Mouse (Mus musculus) megakaryocyte, embryonic 14.5 days (primary cell): ENCODE results near the gene Trem2. TPM values are rescaled to one million over a fixed set of nuclear protein-coding genes. Genes with fewer than 3 reads are reported as not detected.
"Not testable (repeated sequence)": the region's sequence is repeated elsewhere in the genome, so short reads cannot be mapped to it uniquely, and the experiment has no call there.

Experiments
- H3K27me3 ChIP-seq: replicated peaks from 2 replicates; pipeline ENCODE3; 2012; ENCODE audit warnings: inconsistent platforms
- H3K36me3 ChIP-seq: replicated peaks from 2 replicates; pipeline ENCODE3; 2012; ENCODE audit warnings: low read length, inconsistent platforms, mixed read lengths
- H3K4me1 ChIP-seq: 2 replicates; pipeline ENCODE4 v1.6.1; 2012; ENCODE audit warnings: inconsistent platforms
- H3K4me3 ChIP-seq: replicated peaks from 2 replicates; pipeline ENCODE3; 2012; ENCODE audit warnings: moderate library complexity, mild to moderate bottlenecking, inconsistent platforms
- H3K9me3 ChIP-seq: 2 replicates; pipeline ENCODE4 v1.6.1; 2012; ENCODE audit warnings: inconsistent platforms
- FLI1 ChIP-seq: IDR thresholded peaks from 2 replicates; pipeline ENCODE4 v1.6.1; 2012; ENCODE audit warnings: low read length, inconsistent platforms, mixed read lengths
- GATA1 ChIP-seq: IDR thresholded peaks from 3 replicates; pipeline ENCODE4 v1.6.1; 2012; ENCODE audit warnings: mixed read lengths, low read length, inconsistent platforms, borderline replicate concordance
- polyA plus RNA-seq: library from polyadenylated mRNA; stranded (reverse); fragments of >175 nt; gene quantifications from 2 replicates; pipeline ENCODE4 v1.2.3, GENCODE M21; 2012; ENCODE audit warnings: low replicate concordance; ENCODE audit not compliant: insufficient read depth

Trem2 gene
- polyA plus RNA-seq: 45.6 and 176 TPM in 2 replicates

GRCm38 (mm10) chr17:48346231-48346630 is at the start of gene Trem2:
Gene Trem2 (plus strand): TSS chr17:48346401.
- Histone ChIP-seq H3K4me1 (peaks cover 77% of the 10 kb centered on the region), H3K9me3 (no peaks in the 10 kb centered on the region), H3K27me3 (no peaks in the 10 kb centered on the region), H3K4me3 (peak within 1 kb of the TSS; percentile 86), H3K36me3 (peaks cover 11% of the 10 kb centered on the region)
- no peak for TF ChIP-seq GATA1
- TF ChIP-seq FLI1: no peak

GRCm38 (mm10) chr17:48299203-48299602 is 47.0 kb upstream of the Trem2 start, which contains the start of gene Treml2:
Gene Treml2 (plus strand): TSS chr17:48299498.
- H3K36me3 ChIP-seq: peaks cover 36% of the 10 kb centered on the region
- peaks cover 76% of the 10 kb centered on the region for H3K4me1 ChIP-seq
- TF ChIP-seq FLI1: no peak
- TF ChIP-seq GATA1: no peak
- peak within 1 kb of the TSS; percentile 97 for H3K4me3 ChIP-seq
- H3K27me3 ChIP-seq: no peaks in the 10 kb centered on the region
- no peaks in the 10 kb centered on the region for H3K9me3 ChIP-seq

DNA sequence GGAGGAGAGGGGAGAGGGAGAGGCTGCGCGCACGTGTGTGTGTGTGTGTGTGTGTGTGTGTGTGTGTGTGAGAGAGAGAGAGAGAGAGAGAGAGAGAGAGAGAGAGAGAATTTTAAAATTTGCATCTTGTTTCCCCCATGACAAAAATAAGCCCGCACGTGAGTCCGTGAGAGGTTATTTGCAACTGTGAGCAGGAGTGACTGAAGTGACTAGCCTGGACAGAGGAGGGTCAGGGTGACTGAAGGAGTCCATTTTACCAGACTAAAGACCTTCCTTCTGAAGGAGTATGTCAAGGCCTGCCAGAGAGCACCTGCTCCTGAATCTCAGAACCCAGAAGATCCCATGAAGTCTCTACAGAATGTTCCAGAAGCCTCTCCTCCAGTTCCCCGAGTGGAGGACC is 46.4 kb upstream of the Trem2 start:
- H3K4me1 ChIP-seq: peaks cover 77% of the 10 kb centered on the region
- peak overlapping the region; percentile 97 for H3K4me3 ChIP-seq
- H3K36me3 ChIP-seq: peaks cover 42% of the 10 kb centered on the region
- H3K9me3 ChIP-seq: no peaks in the 10 kb centered on the region
- no peaks in the 10 kb centered on the region for H3K27me3 ChIP-seq
- TF ChIP-seq FLI1: no peak
- no peak for TF ChIP-seq GATA1

- Histone ChIP-seq H3K4me1 (peaks cover 78% of the 10 kb centered on the region), H3K36me3 (peaks cover 46% of the 10 kb centered on the region), H3K27me3 (no peaks in the 10 kb centered on the region), H3K9me3 (no peaks in the 10 kb centered on the region), H3K4me3 (peak overlapping the region; percentile 97)
- no peak for TF ChIP-seq GATA1
- TF ChIP-seq FLI1: no peak
Observed at GRCm38 (mm10) chr17:48300199-48300598, 46.0 kb upstream of the Trem2 start.

GRCm38 (mm10) chr17:48300861-48301260 is 45.3 kb upstream of the Trem2 start:
- Histone ChIP-seq H3K4me3 (peak overlapping the region; percentile 97), H3K9me3 (no peaks in the 10 kb centered on the region), H3K36me3 (peaks cover 46% of the 10 kb centered on the region), H3K4me1 (peaks cover 73% of the 10 kb centered on the region), H3K27me3 (no peaks in the 10 kb centered on the region)
- TF ChIP-seq GATA1: no peak
- peak; percentile 93 for TF ChIP-seq FLI1

GRCm38 (mm10) chr17:48301792-48302191 is 44.4 kb upstream of the Trem2 start:
- H3K4me1 ChIP-seq: peaks cover 74% of the 10 kb centered on the region
- H3K9me3 ChIP-seq: no peaks in the 10 kb centered on the region
- no peaks in the 10 kb centered on the region for H3K27me3 ChIP-seq
- peak overlapping the region; percentile 97 for H3K4me3 ChIP-seq
- H3K36me3 ChIP-seq: peaks cover 49% of the 10 kb centered on the region
- TF ChIP-seq FLI1 (no peak), GATA1 (no peak)

- no peaks in the 10 kb centered on the region for H3K27me3 ChIP-seq
- peaks cover 74% of the 10 kb centered on the region for H3K4me1 ChIP-seq
- H3K36me3 ChIP-seq: peaks cover 43% of the 10 kb centered on the region
- no peak overlapping the region for H3K4me3 ChIP-seq
- no peaks in the 10 kb centered on the region for H3K9me3 ChIP-seq
- no peak for TF ChIP-seq FLI1
- TF ChIP-seq GATA1: no peak
Observed at GRCm38 (mm10) chr17:48312124-48312523, 34.1 kb upstream of the Trem2 start.

- not testable (repeated sequence) for H3K4me3 ChIP-seq, H3K9me3 ChIP-seq, H3K27me3 ChIP-seq
- peaks cover 10% of the 10 kb centered on the region for H3K36me3 ChIP-seq
- peaks cover 61% of the 10 kb centered on the region for H3K4me1 ChIP-seq
Observed at GRCm38 (mm10) chr17:48315905-48316579, 30.2 kb upstream of the Trem2 start, which contains the start of gene B430306N03Rik. Gene B430306N03Rik (plus strand): TSS chr17:48316141.

DNA sequence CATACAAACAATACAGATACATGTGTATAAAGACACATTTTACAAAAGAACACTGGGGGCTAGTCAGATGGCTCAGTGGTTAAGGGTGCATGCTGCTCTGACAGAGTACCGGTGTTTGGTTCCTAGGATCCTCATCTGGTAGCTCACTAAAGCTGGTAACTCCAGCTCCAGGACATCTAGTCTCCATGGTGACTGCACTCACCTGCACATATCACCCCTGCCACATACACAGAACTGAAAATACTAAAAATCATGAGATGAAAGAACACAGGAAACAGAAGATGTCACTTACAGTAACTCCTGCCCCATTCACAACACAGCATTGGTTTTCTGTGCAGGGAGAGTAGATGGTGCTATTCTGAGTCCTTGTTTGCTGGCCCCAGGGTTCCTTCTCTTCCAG is 27.5 kb upstream of the Trem2 start:
- no peak for TF ChIP-seq FLI1
- peaks cover 62% of the 10 kb centered on the region for H3K4me1 ChIP-seq
- peaks cover 11% of the 10 kb centered on the region for H3K36me3 ChIP-seq
- H3K9me3 ChIP-seq: 0 out of 2 replicates have a peak, but pooled peaks cover 3% of the 10 kb centered on the region
- peaks cover 4% of the 10 kb centered on the region for H3K27me3 ChIP-seq
- no peak overlapping the region for H3K4me3 ChIP-seq

DNA sequence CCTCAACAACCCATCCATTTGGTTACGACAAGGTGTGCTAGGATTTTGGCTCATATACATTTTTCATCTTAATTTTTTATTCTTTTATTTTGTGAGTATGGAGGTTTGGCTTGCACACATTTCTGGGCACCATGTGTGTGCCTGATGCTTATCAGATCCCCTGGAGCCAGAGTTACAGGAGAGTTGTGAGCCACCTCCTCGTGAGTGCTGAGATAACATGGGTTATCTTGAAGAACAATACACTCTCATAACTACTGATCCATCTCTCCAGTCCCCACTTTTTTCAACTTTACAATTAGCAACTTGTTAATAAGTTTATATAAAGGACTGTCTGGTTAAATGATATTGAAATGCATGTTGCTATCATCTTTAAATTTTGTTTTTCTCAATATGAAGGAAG is 24.9 kb upstream of the Trem2 start:
- TF ChIP-seq GATA1: no peak
- no peak for TF ChIP-seq FLI1
- Histone ChIP-seq H3K27me3 (peaks cover 4% of the 10 kb centered on the region), H3K4me3 (no peak overlapping the region), H3K9me3 (0 out of 2 replicates have a peak, but pooled peaks cover 3% of the 10 kb centered on the region), H3K36me3 (peaks cover 22% of the 10 kb centered on the region), H3K4me1 (peaks cover 81% of the 10 kb centered on the region)

DNA sequence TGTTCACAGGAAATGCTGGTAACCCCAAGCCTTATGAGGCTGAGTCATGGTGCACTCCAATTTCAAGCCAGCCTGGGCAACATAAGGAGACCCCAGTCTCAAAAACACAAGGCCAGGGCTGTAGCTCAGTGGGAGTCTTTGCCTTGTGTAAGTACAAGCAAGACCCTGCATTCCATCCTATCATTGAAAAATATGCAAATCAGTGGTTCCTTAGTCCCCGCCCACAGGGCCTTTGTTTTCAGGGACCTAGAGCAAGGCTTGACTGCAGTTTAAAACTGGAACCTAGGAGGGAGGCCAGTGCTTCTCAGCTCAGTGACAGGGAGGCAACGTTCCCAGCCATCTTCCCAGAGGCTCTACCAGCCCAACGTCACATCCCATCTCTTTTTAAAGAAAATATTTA is 23.0 kb upstream of the Trem2 start:
- no peak for TF ChIP-seq GATA1
- Histone ChIP-seq H3K4me1 (peaks cover 76% of the 10 kb centered on the region), H3K27me3 (no peaks in the 10 kb centered on the region), H3K9me3 (0 out of 2 replicates have a peak, but pooled peaks cover 3% of the 10 kb centered on the region), H3K36me3 (peaks cover 22% of the 10 kb centered on the region), H3K4me3 (no peak overlapping the region)
